Mouse (Mus musculus): ENCODE measurements around the gene Gfi1b.

GRCm38 (mm10) chr2:28621111-28621510, 671 bp downstream of the Gfi1b start:
- TF ChIP-seq CTCF (IDR thresholded peaks at IDR 0.05; ENCODE audit: low read depth, low read length) (no peak), POLR2A (IDR thresholded peaks at IDR 0.05; ENCODE audit: insufficient read depth, low read length) (no peak)

All from ES-Bruce4 (cell line).